Mouse (Mus musculus) right cerebral cortex, adult 18-20 months (tissue): ENCODE measurements around the gene Cyth1.
A peak's percentile ranks its signal among the peaks of the same experiment; 100 is the strongest.

Source experiments
- DNase-seq: peaks from one replicate; pipeline ENCODE4 v3.0.0; 2022; ENCODE audit warnings: mixed read lengths

The Cyth1 gene

GRCm38 (mm10) chr11:118248150-118249011 is at the start of gene Cyth1:
Cyth1 (minus strand) TSS chr11:118248592.
- DNase-seq = peak; percentile 98

GRCm38 (mm10) chr11:118297967-118298366 is 49.6 kb upstream of the Cyth1 start:
- no peak for DNase-seq

- no peak for DNase-seq
Observed at GRCm38 (mm10) chr11:118295026-118295425, 46.6 kb upstream of the Cyth1 start.

- no peak for DNase-seq
Observed at GRCm38 (mm10) chr11:118292671-118293070, 44.3 kb upstream of the Cyth1 start.

- DNase-seq = peak; percentile 100
Observed at GRCm38 (mm10) chr11:118289999-118290889, 41.9 kb upstream of the Cyth1 start, which contains the start of gene Usp36. Usp36 (minus strand) TSS chr11:118290244.

- DNase-seq = no peak
Observed at GRCm38 (mm10) chr11:118289562-118289961, 41.2 kb upstream of the Cyth1 start.

- DNase-seq = no peak
Observed at GRCm38 (mm10) chr11:118289037-118289511, 40.7 kb upstream of the Cyth1 start.

- DNase-seq = no peak
Observed at GRCm38 (mm10) chr11:118287573-118287972, 39.2 kb upstream of the Cyth1 start.

- DNase-seq = no peak
Observed at GRCm38 (mm10) chr11:118286434-118286833, 38.0 kb upstream of the Cyth1 start.

- no peak for DNase-seq
Observed at GRCm38 (mm10) chr11:118285791-118286190, 37.4 kb upstream of the Cyth1 start.

GRCm38 (mm10) chr11:118280218-118280617 is 31.8 kb upstream of the Cyth1 start:
- DNase-seq = no peak

GRCm38 (mm10) chr11:118276328-118276727 is 27.9 kb upstream of the Cyth1 start:
- DNase-seq = peak; percentile 52

- no peak for DNase-seq
Observed at GRCm38 (mm10) chr11:118275092-118275491, 26.7 kb upstream of the Cyth1 start.

- no peak for DNase-seq
Observed at GRCm38 (mm10) chr11:118269827-118270226, 21.4 kb upstream of the Cyth1 start.

- DNase-seq = no peak
Observed at GRCm38 (mm10) chr11:118266666-118267046, 18.3 kb upstream of the Cyth1 start.

GRCm38 (mm10) chr11:118266044-118266665 is 17.8 kb upstream of the Cyth1 start:
- no peak for DNase-seq

- no peak for DNase-seq
Observed at GRCm38 (mm10) chr11:118265621-118266020, 17.2 kb upstream of the Cyth1 start.

- peak; percentile 43 for DNase-seq
Observed at GRCm38 (mm10) chr11:118263146-118263545, 14.8 kb upstream of the Cyth1 start.

GRCm38 (mm10) chr11:118260081-118260480 is 11.7 kb upstream of the Cyth1 start:
- no peak for DNase-seq

GRCm38 (mm10) chr11:118259580-118259979 is 11.2 kb upstream of the Cyth1 start:
- DNase-seq = no peak

GRCm38 (mm10) chr11:118256371-118256770 is 8.0 kb upstream of the Cyth1 start:
- no peak for DNase-seq

GRCm38 (mm10) chr11:118254159-118254951 is 6.0 kb upstream of the Cyth1 start:
- DNase-seq = peak; percentile 58
